Mouse (Mus musculus) small intestine, adult 2 months (tissue): Measurements from ENCODE around the gene Vwa5b2.

Source experiments
- CTCF ChIP-seq: fragments of 200-500 bp; IDR thresholded peaks from 2 replicates; pipeline ENCODE4 v1.5.1; 2012; ENCODE audit warnings: low read depth, mild to moderate bottlenecking, control low read depth, inconsistent platforms, low read length, moderate library complexity, mixed read lengths; ENCODE audit not compliant: insufficient replicate concordance, insufficient read length; ENCODE audit errors: extremely low read depth
- POLR2A ChIP-seq: fragments of 200-500 bp; IDR thresholded peaks from 2 replicates; pipeline ENCODE4 v1.6.1; 2012; ENCODE audit warnings: low read depth, mild to moderate bottlenecking, control low read depth, inconsistent platforms, low read length, moderate library complexity

- no peak for TF ChIP-seq CTCF
- no peak for TF ChIP-seq POLR2A
These were observed 838 bp downstream of the Vwa5b2 start for GRCm38 (mm10) chr16:20589939-20590679.
